Mouse (Mus musculus) midbrain, embryonic 16.5 days (tissue): ENCODE results near the gene Gm20449. TPM values are rescaled to one million over a fixed set of nuclear protein-coding genes. Genes with fewer than 3 reads are reported as not detected.
"Not testable (repeated sequence)": the region's sequence is repeated elsewhere in the genome, so short reads cannot be mapped to it uniquely, and the experiment has no call there.

ENCODE experiments used
- ATAC-seq: fragments of 200-750 bp; cut with Nextera tagmentation; 2 replicates; pipeline ENCODE4 v1.8.0; 2017; ENCODE audit warnings: moderate TSS enrichment
- H3K27ac ChIP-seq: fragments of 300-500 bp; sonication (generic); 2 replicates; pipeline ENCODE4 v1.5.1; 2014; ENCODE audit warnings: mild to moderate bottlenecking, low read length, mixed read lengths
- H3K27me3 ChIP-seq: fragments of 300-500 bp; sonication (generic); 2 replicates; pipeline ENCODE4 v1.6.1; 2014; ENCODE audit warnings: low read depth, low read length, mixed read lengths; ENCODE audit not compliant: control insufficient read depth, insufficient read depth
- H3K36me3 ChIP-seq: fragments of 300-500 bp; sonication (generic); 2 replicates; pipeline ENCODE4 v1.6.1; 2014; ENCODE audit warnings: mild to moderate bottlenecking, low read length, moderate library complexity, mixed read lengths; ENCODE audit not compliant: control insufficient read depth, insufficient read depth
- H3K4me1 ChIP-seq: fragments of 300-500 bp; sonication (generic); 2 replicates; pipeline ENCODE4 v1.6.1; 2014; ENCODE audit warnings: mild to moderate bottlenecking, low read length, mixed read lengths; ENCODE audit not compliant: control insufficient read depth, insufficient read depth
- H3K4me2 ChIP-seq: fragments of 300-500 bp; sonication (generic); 2 replicates; pipeline ENCODE4 v1.6.1; 2014; ENCODE audit warnings: mild to moderate bottlenecking, low read length, mixed read lengths
- H3K4me3 ChIP-seq: fragments of 300-500 bp; sonication (generic); 2 replicates; pipeline ENCODE4 v1.5.1; 2014; ENCODE audit warnings: low read depth, mild to moderate bottlenecking, low read length, moderate library complexity, mixed read lengths
- H3K9ac ChIP-seq: fragments of 300-500 bp; sonication (generic); 2 replicates; pipeline ENCODE4 v1.6.1; 2014; ENCODE audit warnings: low read depth, low read length, mixed read lengths
- H3K9me3 ChIP-seq: fragments of 300-500 bp; sonication (generic); replicated peaks from 2 replicates; pipeline ENCODE4 v1.6.1; 2014; ENCODE audit warnings: mild to moderate bottlenecking, low read length, mixed read lengths; ENCODE audit not compliant: control insufficient read depth, poor library complexity, severe bottlenecking
- WGBS: fragments of 180-500 bp; shearing (Covaris S2); extraction: QIAGEN DNeasy Blood & Tissue Kit; methylation state at CpG from one replicate; pipeline ENCODE4 v1.1.7; 2014; 5-methylcytosine and 5-hydroxymethylcytosine counted together
- polyA plus RNA-seq: library from polyadenylated mRNA; unstranded; fragments of >200 nt; fragmentation: Nextera tagmentation; extraction: Ambion mirVana; gene quantifications from 2 replicates; pipeline ENCODE4 v1.2.1, GENCODE M21; 2015

Gm20449 gene
- polyA plus RNA-seq: 0.19 and 0.24 TPM in 2 replicates

- Histone ChIP-seq H3K4me2 (peak within 1 kb of the TSS; percentile 69), H3K9me3 (0 out of 2 replicates have a peak, but pooled peaks cover under 1% of the 10 kb centered on the region), H3K27ac (peak within 1 kb of the TSS; percentile 75), H3K4me1 (peaks cover 6% of the 10 kb centered on the region; the same call in 1 of the 2 replicates), H3K27me3 (no peaks in the 10 kb centered on the region), H3K4me3 (peak within 1 kb of the TSS; percentile 75), H3K9ac (peak within 1 kb of the TSS; percentile 74), H3K36me3 (no peaks in the 10 kb centered on the region)
- WGBS: under 1% methylated on average over 18 of the region's 18 CpGs
- ATAC-seq: peak; percentile 99
These were observed at the start of gene Gm20449, which contains the start of gene AW146154 for GRCm38 (mm10) chr7:41499389-41500049. Gm20449 (minus strand) TSS chr7:41499417. AW146154 (minus strand) TSS chr7:41499890.

GRCm38 (mm10) chr7:41512672-41513071, 13.5 kb upstream of the Gm20449 start:
- no peaks in the 10 kb centered on the region for H3K36me3 ChIP-seq
- no peaks in the 10 kb centered on the region for H3K4me1 ChIP-seq
- no peak overlapping the region for H3K9ac ChIP-seq
- no peak overlapping the region for H3K27ac ChIP-seq
- H3K4me2 ChIP-seq: no peak overlapping the region
- H3K9me3 ChIP-seq: peaks cover 9% of the 10 kb centered on the region; the same call in 1 of the 2 replicates
- no peak overlapping the region for H3K4me3 ChIP-seq
- WGBS: 86% methylated on average over 3 of the region's 3 CpGs
- ATAC-seq: no peak
- H3K27me3 ChIP-seq: no peaks in the 10 kb centered on the region

GRCm38 (mm10) chr7:41512207-41512606, 13.0 kb upstream of the Gm20449 start:
- peaks cover 9% of the 10 kb centered on the region; the same call in 1 of the 2 replicates for H3K9me3 ChIP-seq
- no peak overlapping the region for H3K9ac ChIP-seq
- H3K36me3 ChIP-seq: no peaks in the 10 kb centered on the region
- H3K27me3 ChIP-seq: no peaks in the 10 kb centered on the region
- H3K27ac ChIP-seq: no peak overlapping the region
- H3K4me3 ChIP-seq: no peak overlapping the region
- WGBS: 35% methylated on average over 1 of the region's 1 CpGs
- no peak for ATAC-seq
- H3K4me1 ChIP-seq: no peaks in the 10 kb centered on the region
- H3K4me2 ChIP-seq: no peak overlapping the region

GRCm38 (mm10) chr7:41502402-41502801, 3.2 kb upstream of the Gm20449 start:
- Histone ChIP-seq H3K9ac (no peak overlapping the region), H3K27ac (no peak overlapping the region), H3K36me3 (no peaks in the 10 kb centered on the region), H3K9me3 (no peaks in the 10 kb centered on the region), H3K4me3 (no peak overlapping the region), H3K4me1 (peaks cover 6% of the 10 kb centered on the region; the same call in 1 of the 2 replicates), H3K4me2 (no peak overlapping the region), H3K27me3 (no peaks in the 10 kb centered on the region)
- no peak for ATAC-seq
- WGBS: 50% methylated on average over 1 of the region's 1 CpGs

GRCm38 (mm10) chr7:41500151-41500934, 1.1 kb upstream of the Gm20449 start:
- Histone ChIP-seq H3K36me3 (no peaks in the 10 kb centered on the region), H3K9me3 (no peaks in the 10 kb centered on the region), H3K27ac (no peak overlapping the region; the same call in 1 of the 2 replicates), H3K9ac (peak overlapping the region; percentile 74), H3K4me1 (peaks cover 6% of the 10 kb centered on the region; the same call in 1 of the 2 replicates), H3K4me3 (peak overlapping the region; percentile 75), H3K27me3 (no peaks in the 10 kb centered on the region), H3K4me2 (peak overlapping the region; percentile 69)
- WGBS: 20% methylated on average over 22 of the region's 22 CpGs
- ATAC-seq: peak; percentile 36

- not testable (repeated sequence) for H3K36me3 ChIP-seq, H3K27me3 ChIP-seq, ATAC-seq, H3K9me3 ChIP-seq, H3K4me1 ChIP-seq
- 0% methylated on average over 6 of the region's 6 CpGs for WGBS
- Histone ChIP-seq H3K9ac (peak overlapping the region; percentile 74), H3K27ac (peak overlapping the region; percentile 75; the same call in 1 of the 2 replicates), H3K4me2 (peak overlapping the region; percentile 69), H3K4me3 (peak overlapping the region; percentile 75)
These were observed 214 bp downstream of the Gm20449 start for GRCm38 (mm10) chr7:41499018-41499388.

- not testable (repeated sequence) for H3K27me3 ChIP-seq, H3K9me3 ChIP-seq, H3K9ac ChIP-seq, H3K36me3 ChIP-seq, H3K4me3 ChIP-seq, H3K4me1 ChIP-seq, ATAC-seq, H3K27ac ChIP-seq
- peak overlapping the region; percentile 69; the same call in 1 of the 2 replicates for H3K4me2 ChIP-seq
- 67% methylated on average over 2 of the region's 4 CpGs for WGBS
These were observed 753 bp downstream of the Gm20449 start for GRCm38 (mm10) chr7:41498464-41498863.

- no peak overlapping the region for H3K27ac ChIP-seq
- 97% methylated on average over 2 of the region's 2 CpGs for WGBS
- H3K36me3 ChIP-seq: no peaks in the 10 kb centered on the region
- no peaks in the 10 kb centered on the region for H3K27me3 ChIP-seq
- H3K4me1 ChIP-seq: peaks cover 6% of the 10 kb centered on the region; the same call in 1 of the 2 replicates
- H3K4me2 ChIP-seq: no peak overlapping the region
- ATAC-seq: no peak
- no peak overlapping the region for H3K9ac ChIP-seq
- H3K9me3 ChIP-seq: 0 out of 2 replicates have a peak, but pooled peaks cover 4% of the 10 kb centered on the region
- no peak overlapping the region for H3K4me3 ChIP-seq
These were observed 1.3 kb downstream of the Gm20449 start for GRCm38 (mm10) chr7:41497871-41498270.
